Mouse (Mus musculus) neural tube, embryonic 11.5 days (tissue): Measurements from ENCODE around the gene Pgpep1l. TPM values are rescaled to one million over a fixed set of nuclear protein-coding genes. Genes with fewer than 3 reads are reported as not detected.

Experiments used
- ATAC-seq: fragments of 200-750 bp; cut with Nextera tagmentation; 2 replicates; pipeline ENCODE4 v1.8.0; 2017; ENCODE audit warnings: moderate number of reproducible peaks, mild to moderate bottlenecking, moderate TSS enrichment, moderate library complexity; ENCODE audit not compliant: insufficient read depth, low FRiP score, low TSS enrichment
- DNase-seq: peaks from one replicate; pipeline ENCODE4 v3.0.0-alpha.2; 2015; ENCODE audit warnings: low spot score
- H3K27ac ChIP-seq: fragments of 300-500 bp; sonication (generic); 2 replicates; pipeline ENCODE4 v1.5.1; 2014; ENCODE audit warnings: low read depth, mild to moderate bottlenecking, low read length
- H3K27me3 ChIP-seq: fragments of 300-500 bp; sonication (generic); 2 replicates; pipeline ENCODE4 v1.6.1; 2014; ENCODE audit warnings: mild to moderate bottlenecking, low read length, mixed read lengths; ENCODE audit not compliant: control insufficient read depth, insufficient read depth
- H3K36me3 ChIP-seq: fragments of 300-500 bp; sonication (generic); 2 replicates; pipeline ENCODE4 v1.6.1; 2014; ENCODE audit warnings: mild to moderate bottlenecking, low read length, moderate library complexity, mixed read lengths; ENCODE audit not compliant: control insufficient read depth, insufficient read depth
- H3K4me1 ChIP-seq: fragments of 300-500 bp; sonication (generic); 2 replicates; pipeline ENCODE4 v1.6.1; 2014; ENCODE audit warnings: low read length, mixed read lengths; ENCODE audit not compliant: control insufficient read depth, insufficient read depth
- H3K4me2 ChIP-seq: fragments of 300-500 bp; sonication (generic); 2 replicates; pipeline ENCODE4 v1.6.1; 2014; ENCODE audit warnings: low read depth, mild to moderate bottlenecking, moderate library complexity
- H3K4me3 ChIP-seq: fragments of 300-500 bp; sonication (generic); 2 replicates; pipeline ENCODE4 v1.5.1; 2014; ENCODE audit warnings: low read depth, low read length
- H3K9ac ChIP-seq: fragments of 300-500 bp; sonication (generic); 2 replicates; pipeline ENCODE4 v1.6.1; 2014; ENCODE audit warnings: mild to moderate bottlenecking, low read length
- H3K9me3 ChIP-seq: fragments of 300-500 bp; sonication (generic); 2 replicates; pipeline ENCODE4 v1.6.1; 2016; ENCODE audit warnings: low read length; ENCODE audit not compliant: control insufficient read depth
- WGBS: fragments of 180-500 bp; shearing (Covaris S2); extraction: QIAGEN DNeasy Blood & Tissue Kit; methylation state at CpG from one replicate; pipeline ENCODE4 v1.1.7; 2014; 5-methylcytosine and 5-hydroxymethylcytosine counted together
- polyA plus RNA-seq: library from polyadenylated mRNA; unstranded; fragments of >200 nt; fragmentation: Nextera tagmentation; extraction: Ambion mirVana; gene quantifications from 2 replicates; pipeline ENCODE4 v1.2.1, GENCODE M21; 2014

Gene Pgpep1l
- not detected in 2 replicates for polyA plus RNA-seq

GRCm38 (mm10) chr7:68264028-68264453, at the start of gene Pgpep1l:
TSS of gene Pgpep1l (minus strand) at chr7:68264233.
- H3K27ac ChIP-seq, result no peak within 1 kb of the TSS
- H3K9me3 ChIP-seq, result no peaks in the 10 kb centered on the region

GRCm38 (mm10) chr7:68313038-68313782, 49.2 kb upstream of the Pgpep1l start:
- 70% methylated on average over 14 of the region's 14 CpGs for WGBS
- H3K4me2 ChIP-seq, result no peak overlapping the region
- DNase-seq, result peak; percentile 17

More at GRCm38 (mm10) chr7:68264028-68264453, at the start of gene Pgpep1l:
- H3K4me1 ChIP-seq, result peaks cover 7% of the 10 kb centered on the region; the same call in 1 of the 2 replicates
- ATAC-seq (no peak), DNase-seq (peak; percentile 42)
- H3K4me2 ChIP-seq, result peak within 1 kb of the TSS; percentile 44
- H3K36me3 ChIP-seq, result no peaks in the 10 kb centered on the region
- 7% methylated on average over 25 of the region's 25 CpGs for WGBS
- H3K27me3 ChIP-seq, result 0 out of 2 replicates have a peak, but pooled peaks cover 2% of the 10 kb centered on the region
- H3K4me3 ChIP-seq, result peak within 1 kb of the TSS; percentile 19
- H3K9ac ChIP-seq, result no peak within 1 kb of the TSS

GRCm38 (mm10) chr7:68312395-68312794, 48.4 kb upstream of the Pgpep1l start:
- Histone ChIP-seq H3K27me3 (no peaks in the 10 kb centered on the region), H3K9me3 (no peaks in the 10 kb centered on the region), H3K4me2 (no peak overlapping the region), H3K36me3 (no peaks in the 10 kb centered on the region), H3K4me1 (no peaks in the 10 kb centered on the region), H3K27ac (no peak overlapping the region), H3K4me3 (no peak overlapping the region), H3K9ac (no peak overlapping the region)
- ATAC-seq (no peak), DNase-seq (no peak)
- 84% methylated on average over 5 of the region's 5 CpGs for WGBS

More at GRCm38 (mm10) chr7:68313038-68313782, 49.2 kb upstream of the Pgpep1l start:
- Histone ChIP-seq H3K4me1 (no peaks in the 10 kb centered on the region), H3K27ac (no peak overlapping the region), H3K9ac (no peak overlapping the region), H3K36me3 (no peaks in the 10 kb centered on the region), H3K27me3 (no peaks in the 10 kb centered on the region), H3K4me3 (no peak overlapping the region), H3K9me3 (no peaks in the 10 kb centered on the region)
- ATAC-seq, result no peak

GRCm38 (mm10) chr7:68311469-68311868, 47.4 kb upstream of the Pgpep1l start:
- Histone ChIP-seq H3K4me2 (no peak overlapping the region), H3K4me3 (no peak overlapping the region), H3K9me3 (no peaks in the 10 kb centered on the region), H3K27ac (no peak overlapping the region), H3K9ac (no peak overlapping the region), H3K4me1 (no peaks in the 10 kb centered on the region), H3K36me3 (no peaks in the 10 kb centered on the region), H3K27me3 (no peaks in the 10 kb centered on the region)
- no peak for ATAC-seq
- 74% methylated on average over 6 of the region's 6 CpGs for WGBS
- DNase-seq, result no peak

- Histone ChIP-seq H3K4me1 (no peaks in the 10 kb centered on the region), H3K36me3 (no peaks in the 10 kb centered on the region), H3K9me3 (no peaks in the 10 kb centered on the region), H3K4me3 (no peak overlapping the region), H3K9ac (no peak overlapping the region), H3K27me3 (no peaks in the 10 kb centered on the region), H3K4me2 (no peak overlapping the region), H3K27ac (no peak overlapping the region)
- DNase-seq, result no peak
- ATAC-seq, result no peak
- 91% methylated on average over 8 of the region's 8 CpGs for WGBS
Observed at GRCm38 (mm10) chr7:68306756-68307155, 42.7 kb upstream of the Pgpep1l start.

- no peak overlapping the region for H3K9ac ChIP-seq
- 68% methylated on average over 11 of the region's 11 CpGs for WGBS
- no peaks in the 10 kb centered on the region for H3K36me3 ChIP-seq
- no peak overlapping the region for H3K4me2 ChIP-seq
- H3K4me3 ChIP-seq, result no peak overlapping the region
- DNase-seq, result no peak
- no peaks in the 10 kb centered on the region for H3K9me3 ChIP-seq
- no peaks in the 10 kb centered on the region for H3K27me3 ChIP-seq
- no peak for ATAC-seq
- no peak overlapping the region for H3K27ac ChIP-seq
- no peaks in the 10 kb centered on the region for H3K4me1 ChIP-seq
Observed at GRCm38 (mm10) chr7:68305781-68306575, 41.9 kb upstream of the Pgpep1l start.

GRCm38 (mm10) chr7:68303685-68304084, 39.7 kb upstream of the Pgpep1l start:
- H3K27ac ChIP-seq, result no peak overlapping the region
- H3K4me1 ChIP-seq, result no peaks in the 10 kb centered on the region
- H3K9ac ChIP-seq, result no peak overlapping the region
- WGBS, result 64% methylated on average over 6 of the region's 6 CpGs
- no peak overlapping the region for H3K4me2 ChIP-seq
- ATAC-seq (no peak), DNase-seq (no peak)
- no peak overlapping the region for H3K4me3 ChIP-seq
- no peaks in the 10 kb centered on the region for H3K9me3 ChIP-seq
- no peaks in the 10 kb centered on the region for H3K36me3 ChIP-seq
- no peaks in the 10 kb centered on the region for H3K27me3 ChIP-seq

- H3K4me3 ChIP-seq, result no peak overlapping the region
- no peak overlapping the region for H3K4me2 ChIP-seq
- WGBS, result 31% methylated on average over 18 of the region's 18 CpGs
- no peaks in the 10 kb centered on the region for H3K36me3 ChIP-seq
- peak; percentile 81 for DNase-seq
- H3K27ac ChIP-seq, result no peak overlapping the region
- no peaks in the 10 kb centered on the region for H3K9me3 ChIP-seq
- no peak overlapping the region for H3K9ac ChIP-seq
- ATAC-seq, result peak; percentile 53; the same call in 1 of the 2 replicates
- no peaks in the 10 kb centered on the region for H3K4me1 ChIP-seq
- no peaks in the 10 kb centered on the region for H3K27me3 ChIP-seq
Observed at GRCm38 (mm10) chr7:68302586-68303433, 38.8 kb upstream of the Pgpep1l start.
